Mouse (Mus musculus) kidney, adult 18-20 months (tissue): ENCODE data around the gene Sesn3.
"Not testable (repeated sequence)": the region's sequence is repeated elsewhere in the genome, so short reads cannot be mapped to it uniquely, and the experiment has no call there.

ENCODE experiments used
- DNase-seq: peaks from one replicate; pipeline ENCODE4 v3.0.0; 2021

Gene Sesn3

DNA sequence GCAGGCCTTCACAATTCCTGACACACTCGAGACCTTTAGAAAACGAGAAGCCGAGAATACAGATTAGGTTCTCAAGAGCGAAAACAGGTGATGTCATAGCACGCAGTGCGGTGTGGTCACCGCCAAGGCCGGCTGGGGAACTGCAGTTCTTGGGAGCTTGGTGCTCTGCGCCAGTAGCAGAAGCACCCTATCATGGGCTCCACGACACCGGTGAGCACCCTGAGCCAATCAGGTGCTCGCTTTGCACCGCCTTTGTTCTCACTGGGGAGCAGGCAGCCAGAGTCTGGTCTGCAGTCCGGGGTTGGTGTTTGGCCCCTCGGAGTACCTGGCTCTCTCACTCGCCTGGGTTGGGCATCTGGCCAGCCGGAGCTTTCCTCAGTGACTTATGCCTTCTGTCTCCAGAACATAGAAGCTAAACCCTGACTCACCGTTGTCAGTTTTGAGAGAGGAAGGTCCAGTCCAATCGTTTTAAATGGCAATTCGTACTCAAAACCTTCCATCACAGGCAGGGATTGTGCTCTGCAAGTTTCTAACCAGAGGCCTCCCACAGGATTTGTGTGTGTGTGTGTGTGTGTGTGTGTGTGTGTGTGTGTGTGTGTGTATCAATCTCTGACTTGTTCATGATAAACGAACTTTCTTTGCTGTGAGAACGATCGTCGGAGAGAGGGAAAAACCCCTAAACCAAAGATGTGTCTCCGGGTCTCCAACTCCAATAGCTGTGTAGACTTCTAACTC is at the start of gene Sesn3:
Gene Sesn3 (plus strand): TSS at position 82 of the 735 bp plus-strand sequence.
- peak; percentile 80 for DNase-seq

DNA sequence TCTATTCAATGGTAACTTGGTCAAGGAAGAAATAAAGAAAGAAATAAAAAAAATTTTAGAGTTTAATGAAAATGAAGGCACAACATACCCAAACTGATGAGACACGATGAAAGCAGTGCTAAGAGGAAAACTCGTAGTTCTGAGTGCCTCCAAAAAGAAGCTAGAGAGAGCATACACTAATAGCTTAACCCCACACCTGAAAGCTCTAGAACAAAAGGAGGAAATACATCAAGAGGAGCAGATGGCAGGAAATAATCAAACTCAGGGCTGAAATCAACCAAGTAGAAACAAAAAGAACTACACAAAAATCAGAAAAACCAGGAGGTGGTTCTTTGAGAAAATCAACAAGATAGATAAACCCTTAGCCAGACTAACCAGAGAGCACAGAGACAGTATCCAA is 47.8 kb upstream of the Sesn3 start:
- not testable (repeated sequence) for DNase-seq

DNA sequence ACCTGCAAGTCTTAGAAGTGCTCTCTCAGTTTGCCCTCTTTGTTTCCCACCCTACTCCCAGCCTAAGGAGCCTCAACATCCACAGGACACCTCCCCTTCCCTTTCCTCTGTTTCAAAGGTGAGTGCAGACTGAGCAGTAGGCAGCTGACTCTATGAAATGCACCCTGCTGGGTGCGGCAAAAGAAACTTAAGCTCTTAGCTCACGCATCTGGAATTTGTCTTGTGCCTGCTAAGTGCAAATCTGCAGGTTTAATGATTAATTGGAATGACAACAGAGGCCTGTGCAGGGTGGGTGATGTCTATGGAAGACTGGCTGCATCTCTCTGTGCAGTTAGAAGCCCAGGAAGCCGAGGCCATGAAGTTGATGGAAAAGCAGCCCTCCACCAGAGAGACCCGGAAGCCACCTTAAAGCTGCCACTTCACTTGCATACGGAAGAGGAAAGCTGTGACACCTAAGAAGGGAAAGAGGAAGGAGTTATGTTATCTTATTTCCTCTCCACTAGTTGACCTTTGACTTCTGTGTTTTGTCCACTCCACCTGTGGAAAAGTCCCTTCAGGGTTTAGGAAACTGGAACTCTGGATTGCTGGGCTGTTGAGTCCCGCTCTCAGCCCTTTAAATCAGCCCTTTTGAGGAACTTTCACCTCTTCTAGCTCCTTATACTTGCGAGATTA is 41.0 kb upstream of the Sesn3 start:
- DNase-seq: peak; percentile 31

DNA sequence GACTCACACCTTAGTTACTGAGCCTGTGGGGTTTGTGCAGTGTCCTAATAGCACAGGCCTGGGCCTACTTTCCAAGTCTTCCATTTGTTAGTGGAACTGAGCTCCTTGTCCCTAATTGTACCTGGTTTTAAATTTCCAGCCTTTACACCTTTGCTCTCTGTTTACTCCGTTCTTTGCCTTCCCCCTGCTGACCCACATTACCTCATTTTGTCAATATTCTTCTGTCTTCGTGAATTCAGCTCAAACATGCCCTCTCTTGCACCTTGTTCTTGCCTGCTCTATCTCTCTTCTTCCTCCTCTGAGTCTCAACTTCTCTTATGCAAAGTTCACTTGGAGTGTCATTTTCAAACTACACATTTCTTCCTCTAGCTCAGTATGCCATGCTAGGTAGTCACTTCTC is 39.6 kb upstream of the Sesn3 start:
- no peak for DNase-seq

DNA sequence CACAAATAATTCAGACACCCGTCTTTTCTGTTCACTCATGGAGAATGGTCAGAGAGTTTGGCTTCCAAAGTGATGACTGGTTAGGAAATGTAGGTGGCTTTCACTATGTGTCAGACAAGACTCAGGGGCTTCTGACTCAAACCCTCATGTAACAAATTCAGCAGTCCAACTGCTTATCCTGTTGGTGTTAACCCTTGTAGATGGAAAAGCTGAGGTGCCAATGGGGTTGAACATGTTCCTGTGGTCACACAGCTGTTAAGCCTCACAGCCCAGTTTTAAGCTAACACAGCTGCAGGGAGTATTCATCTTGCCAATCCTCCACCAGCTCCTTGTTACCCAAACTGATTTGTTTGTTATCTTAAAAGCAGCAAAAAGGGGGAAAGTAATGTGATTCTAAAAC is 33.9 kb upstream of the Sesn3 start:
- DNase-seq: not testable (repeated sequence)

DNA sequence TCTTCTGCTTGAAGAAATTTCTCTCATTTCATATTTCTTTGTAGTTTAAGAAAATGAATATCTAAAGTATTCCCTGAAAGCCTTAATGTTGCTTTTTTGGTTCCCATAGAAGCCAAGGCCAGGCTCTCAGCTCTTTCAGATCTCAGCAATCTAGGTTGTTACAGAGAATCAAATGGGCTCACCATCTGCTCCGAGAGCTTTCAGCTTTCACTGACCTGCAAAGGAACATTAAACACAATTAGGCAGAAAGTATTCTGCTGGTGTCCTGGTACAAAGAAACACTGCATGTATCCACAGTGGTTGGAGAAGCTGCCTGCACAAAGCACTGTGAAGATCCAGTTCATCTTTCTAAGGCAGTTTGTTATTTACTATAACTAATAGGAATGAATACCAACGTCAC is 32.6 kb upstream of the Sesn3 start:
- DNase-seq: no peak

DNA sequence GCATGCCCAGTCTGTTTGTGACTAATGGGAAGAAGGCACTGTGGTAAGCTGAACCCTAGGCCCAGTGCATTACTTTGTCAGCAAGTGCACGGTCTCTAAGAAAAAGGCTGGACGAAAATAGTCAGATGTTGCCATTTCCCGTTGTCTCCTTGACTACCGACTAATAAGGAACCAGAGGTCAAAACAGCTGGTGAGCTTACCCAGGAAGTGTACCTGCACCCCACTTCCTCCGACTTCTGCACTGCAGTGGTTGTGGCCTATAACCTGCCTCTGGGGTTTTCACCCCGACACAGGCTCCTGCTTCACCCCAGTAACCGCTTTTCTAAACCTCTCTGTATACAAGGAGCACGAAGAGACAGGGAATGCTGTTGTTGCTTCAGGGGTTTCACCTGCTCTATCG is 30.3 kb upstream of the Sesn3 start:
- no peak for DNase-seq

DNA sequence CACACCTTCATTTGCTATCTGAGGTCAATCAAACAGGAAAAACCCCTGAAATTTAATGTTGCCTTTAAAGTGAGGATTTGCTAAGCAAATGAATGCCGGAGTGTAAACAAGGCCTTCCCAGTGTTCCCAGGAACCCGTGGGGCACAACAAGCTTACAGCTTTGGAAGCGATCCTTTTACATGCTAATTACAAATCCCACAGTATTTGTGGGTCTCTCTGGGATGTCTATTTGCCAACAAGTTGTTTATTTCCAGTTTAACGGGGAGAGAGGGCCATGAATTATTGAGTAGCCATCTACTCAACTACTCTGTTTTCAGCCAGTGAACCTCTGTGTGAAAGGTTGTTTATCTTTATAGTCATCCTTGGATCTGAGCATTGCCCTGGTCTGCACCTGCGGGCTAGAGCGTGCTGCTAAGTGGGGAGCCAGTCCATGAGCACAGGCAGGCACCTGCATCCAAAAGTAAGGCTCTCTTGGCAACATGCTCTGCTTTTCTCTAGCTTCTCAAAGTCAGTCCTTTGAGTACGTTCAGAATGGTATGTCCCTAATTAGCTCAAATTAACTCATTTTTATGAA is 29.8 kb upstream of the Sesn3 start:
- no peak for DNase-seq

DNA sequence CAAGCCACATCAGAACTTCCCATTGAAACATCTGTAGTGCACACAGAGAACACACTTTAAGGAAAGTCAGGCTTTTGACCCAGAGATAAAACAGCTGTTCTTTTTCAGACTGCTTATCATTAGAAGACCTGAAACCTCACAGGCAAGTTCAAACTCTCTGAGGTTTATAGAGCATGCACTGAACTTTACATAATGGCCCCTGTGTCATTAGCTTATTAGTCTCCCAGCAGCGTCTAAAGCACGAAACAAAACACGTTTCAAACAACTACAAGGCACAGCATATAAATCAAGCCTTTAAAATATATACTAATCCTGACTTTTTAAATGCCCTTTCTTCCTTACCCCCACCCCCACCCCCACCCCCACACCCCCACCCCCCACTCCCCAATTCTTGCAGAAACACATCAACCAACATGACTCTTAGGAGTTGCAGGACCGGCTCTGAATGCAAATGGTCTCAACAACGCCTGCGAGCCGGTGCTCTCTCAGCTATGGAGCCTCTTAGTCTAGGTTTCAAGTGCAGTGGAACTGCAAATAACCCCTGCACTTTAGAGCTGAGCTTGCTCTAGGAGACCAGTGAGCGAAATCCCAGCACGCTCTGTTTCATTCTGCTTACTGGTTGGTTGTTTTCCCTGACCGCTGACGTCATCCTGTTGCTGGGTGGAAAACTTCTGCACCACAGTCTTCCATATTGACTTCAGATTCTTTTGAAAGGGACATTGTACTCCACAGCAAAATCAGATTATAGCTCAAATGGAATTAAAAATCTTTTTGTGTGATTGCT is 28.7 kb upstream of the Sesn3 start:
- DNase-seq: peak; percentile 25

DNA sequence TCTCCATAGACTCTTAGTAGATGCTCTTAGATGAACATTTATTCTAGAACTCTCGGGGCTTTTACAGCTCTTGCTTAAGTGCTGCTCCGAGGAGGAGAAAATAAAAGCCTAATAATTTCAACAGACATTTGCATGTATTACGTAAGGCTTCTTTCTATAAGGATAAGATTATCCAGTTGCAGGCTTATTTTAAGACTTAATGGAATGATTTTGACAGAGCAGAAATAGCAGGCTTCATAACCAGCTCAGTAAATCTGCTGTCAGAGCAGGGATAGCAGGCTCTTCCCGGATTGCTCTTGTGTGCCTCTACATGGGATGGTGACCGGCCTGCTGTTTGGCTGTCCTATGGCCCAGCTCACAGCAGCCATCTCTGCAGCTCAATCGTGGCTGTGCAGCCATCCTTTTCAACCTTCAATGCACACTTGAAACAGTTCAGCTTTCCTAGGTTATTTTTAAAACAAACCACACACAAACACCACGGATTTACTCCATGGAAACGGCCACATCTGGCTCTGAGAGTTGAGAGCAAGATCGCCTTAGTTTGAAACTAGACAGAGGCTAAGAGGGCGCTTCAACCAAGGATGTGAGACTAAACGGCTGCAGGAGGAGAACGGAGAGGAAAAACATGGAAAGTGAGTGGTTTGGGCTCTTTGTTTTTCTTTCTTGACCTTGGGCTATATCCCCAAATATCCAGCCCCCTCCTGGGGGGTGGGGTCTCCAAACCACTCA is 27.2 kb upstream of the Sesn3 start:
- DNase-seq: no peak

DNA sequence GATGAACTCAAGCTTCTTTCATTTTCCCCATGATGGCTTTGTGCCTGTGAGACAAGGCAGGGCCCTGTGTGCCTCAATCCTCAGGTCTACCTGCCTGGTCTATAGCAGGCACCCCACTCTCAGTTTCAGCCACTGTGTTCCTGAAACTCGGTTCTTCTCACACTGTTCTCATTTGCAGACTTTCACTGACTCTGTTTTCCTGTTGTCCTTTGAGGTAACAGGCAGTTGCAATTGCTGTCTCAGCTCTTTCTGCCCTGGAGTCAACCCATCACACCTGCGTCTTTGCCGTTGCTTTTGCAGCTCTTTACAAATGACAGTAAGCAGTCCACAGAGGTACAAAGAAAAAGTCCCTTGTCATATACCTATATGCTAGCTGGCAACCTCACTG is 26.7 kb upstream of the Sesn3 start:
- DNase-seq: no peak

DNA sequence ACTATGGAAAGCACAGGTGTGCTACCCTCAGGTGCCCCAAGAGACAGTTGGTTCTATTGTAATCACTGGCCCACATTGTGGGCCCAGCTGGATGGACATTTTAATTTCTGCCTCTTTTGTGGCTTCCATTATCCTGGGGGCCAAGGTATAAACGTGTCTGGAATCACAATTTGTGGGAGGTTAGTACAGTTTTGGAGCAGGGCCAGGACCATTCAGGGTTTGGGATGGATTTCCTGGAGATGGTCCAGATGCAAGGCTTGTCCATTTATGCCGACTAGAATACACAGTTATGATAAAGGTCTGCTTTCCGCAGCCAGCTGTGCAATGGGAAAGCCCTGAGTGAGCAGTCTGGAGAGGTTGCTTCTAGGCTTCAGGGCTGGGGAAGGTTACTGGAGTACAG is 13.7 kb upstream of the Sesn3 start:
- DNase-seq: no peak

DNA sequence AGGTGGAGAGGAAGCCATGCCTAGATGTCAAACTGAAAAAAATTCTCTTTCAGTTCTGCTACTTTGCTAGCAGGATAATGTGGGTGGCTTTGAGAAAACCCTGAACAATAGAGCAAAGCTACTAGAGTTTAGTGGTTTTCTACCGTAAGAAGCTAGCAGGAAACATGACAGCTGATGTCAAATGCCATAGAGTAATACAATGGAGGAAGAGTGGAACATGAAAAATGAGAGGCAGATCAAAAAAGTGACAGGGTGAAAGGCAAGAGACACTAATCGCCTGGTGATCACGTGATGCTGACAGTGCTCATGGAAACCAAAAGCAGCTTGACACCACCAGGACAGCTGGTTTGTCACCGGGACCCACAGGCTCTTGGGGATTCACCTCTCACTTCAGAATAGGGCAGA is 12.3 kb upstream of the Sesn3 start:
- no peak for DNase-seq

DNA sequence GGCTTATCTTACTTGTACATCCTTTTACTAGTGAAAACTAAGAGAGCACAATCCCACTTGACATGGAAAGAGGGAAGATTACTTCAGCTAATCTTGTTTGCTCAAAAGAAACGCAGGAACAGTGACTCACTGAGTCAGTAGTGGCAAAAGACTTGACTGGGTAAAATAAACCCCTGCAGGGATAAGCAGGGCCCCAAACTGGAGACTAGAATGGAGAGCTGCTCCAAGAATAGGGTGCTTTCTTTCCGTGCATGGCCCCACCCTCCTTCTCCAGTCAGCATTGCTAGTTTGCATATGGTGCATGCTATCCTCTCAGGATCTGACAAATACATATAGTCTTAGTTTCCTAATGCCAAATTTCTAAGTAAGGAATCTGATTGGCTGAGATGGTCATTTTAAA is 8.4 kb upstream of the Sesn3 start:
- no peak for DNase-seq

DNA sequence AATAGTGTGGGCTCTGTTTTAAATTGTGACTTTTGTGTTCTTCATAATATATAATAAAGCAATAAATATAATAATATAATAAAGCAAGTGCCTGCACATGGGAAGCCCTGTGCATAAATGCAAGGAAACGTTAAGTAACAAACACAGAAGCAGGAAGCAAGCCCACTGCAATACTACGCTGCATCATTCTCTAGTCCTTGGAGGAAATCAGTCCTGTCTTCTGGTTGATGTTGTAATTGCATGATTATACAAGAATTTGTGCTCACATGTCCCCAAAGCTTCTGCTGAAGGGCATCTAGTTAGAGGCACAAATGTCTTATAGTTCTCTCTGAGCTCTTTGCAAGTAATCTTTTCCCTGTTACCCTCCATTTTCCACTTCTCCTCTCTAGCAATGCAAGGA is 6.3 kb upstream of the Sesn3 start:
- no peak for DNase-seq

DNA sequence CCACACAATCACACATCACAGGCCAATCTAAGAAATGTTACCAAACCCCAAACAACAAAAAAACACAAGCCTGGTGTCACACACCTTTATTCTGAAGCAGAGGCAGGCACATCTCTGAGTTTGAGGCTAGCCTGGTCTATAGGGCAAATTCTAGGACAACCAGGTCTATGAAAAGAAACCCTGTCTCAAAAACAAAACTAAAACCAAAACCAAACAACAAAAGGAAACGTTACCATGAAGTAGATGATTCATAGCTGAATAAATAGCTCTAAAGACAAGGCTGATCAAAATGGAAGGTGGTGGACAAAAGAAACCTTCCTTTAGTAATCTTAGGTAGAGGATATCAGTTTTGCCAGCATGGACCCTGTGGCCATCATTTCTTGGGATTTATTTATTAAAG is 1.9 kb upstream of the Sesn3 start:
- DNase-seq: no peak

DNA sequence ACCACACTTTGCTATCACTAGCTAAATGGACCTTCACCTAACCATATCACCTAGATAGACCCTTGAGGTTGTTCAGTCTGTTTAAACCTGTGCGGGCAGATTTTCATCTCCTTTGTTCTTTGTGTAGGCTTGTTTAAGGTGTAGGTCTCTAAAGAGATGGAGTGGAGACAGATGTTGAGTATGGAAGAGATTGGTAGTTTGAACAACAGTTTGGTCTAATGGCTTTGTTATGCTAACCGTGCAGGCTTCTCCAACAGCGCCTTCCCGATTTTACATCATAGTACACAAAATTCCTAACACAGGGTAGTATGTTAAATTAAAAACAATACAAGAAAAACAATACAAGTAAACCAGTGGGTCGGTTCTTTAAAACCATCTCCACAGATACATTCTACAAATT is 281 bp upstream of the Sesn3 start:
- no peak for DNase-seq

DNA sequence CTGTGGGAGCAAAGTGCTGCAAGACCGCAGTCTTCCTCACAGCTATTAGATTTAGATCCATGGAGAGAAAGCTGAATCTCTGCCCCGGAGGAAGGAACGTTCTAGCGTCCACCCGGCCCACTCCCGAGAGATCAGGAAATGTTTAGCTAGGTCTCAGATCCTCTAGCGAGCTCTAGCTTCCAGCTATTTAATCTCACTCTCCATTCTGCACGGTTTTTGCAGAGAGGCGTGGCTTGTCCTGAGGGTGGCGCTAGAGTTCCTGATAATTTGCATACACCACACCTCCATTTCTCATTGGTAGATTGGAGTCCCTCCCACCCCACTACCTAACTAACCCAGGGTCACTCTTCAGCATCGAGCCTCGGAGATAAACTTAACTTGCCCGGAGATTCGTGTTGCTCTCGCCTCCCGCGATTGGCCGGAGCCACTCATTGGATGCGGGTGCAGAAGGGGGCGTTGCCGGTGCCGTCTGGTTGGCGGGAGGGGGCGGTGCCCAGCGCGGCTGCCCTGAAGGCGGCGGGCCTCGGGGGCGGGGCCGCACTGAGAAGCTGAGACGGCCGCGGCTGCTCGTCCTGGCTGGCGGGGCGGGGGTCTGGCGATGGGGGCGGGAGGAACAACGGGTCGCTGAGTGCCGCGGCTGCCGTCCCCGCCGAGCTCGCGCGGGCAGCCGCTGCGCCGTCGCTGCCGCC is 1.1 kb downstream of the Sesn3 start:
- DNase-seq: peak; percentile 96

DNA sequence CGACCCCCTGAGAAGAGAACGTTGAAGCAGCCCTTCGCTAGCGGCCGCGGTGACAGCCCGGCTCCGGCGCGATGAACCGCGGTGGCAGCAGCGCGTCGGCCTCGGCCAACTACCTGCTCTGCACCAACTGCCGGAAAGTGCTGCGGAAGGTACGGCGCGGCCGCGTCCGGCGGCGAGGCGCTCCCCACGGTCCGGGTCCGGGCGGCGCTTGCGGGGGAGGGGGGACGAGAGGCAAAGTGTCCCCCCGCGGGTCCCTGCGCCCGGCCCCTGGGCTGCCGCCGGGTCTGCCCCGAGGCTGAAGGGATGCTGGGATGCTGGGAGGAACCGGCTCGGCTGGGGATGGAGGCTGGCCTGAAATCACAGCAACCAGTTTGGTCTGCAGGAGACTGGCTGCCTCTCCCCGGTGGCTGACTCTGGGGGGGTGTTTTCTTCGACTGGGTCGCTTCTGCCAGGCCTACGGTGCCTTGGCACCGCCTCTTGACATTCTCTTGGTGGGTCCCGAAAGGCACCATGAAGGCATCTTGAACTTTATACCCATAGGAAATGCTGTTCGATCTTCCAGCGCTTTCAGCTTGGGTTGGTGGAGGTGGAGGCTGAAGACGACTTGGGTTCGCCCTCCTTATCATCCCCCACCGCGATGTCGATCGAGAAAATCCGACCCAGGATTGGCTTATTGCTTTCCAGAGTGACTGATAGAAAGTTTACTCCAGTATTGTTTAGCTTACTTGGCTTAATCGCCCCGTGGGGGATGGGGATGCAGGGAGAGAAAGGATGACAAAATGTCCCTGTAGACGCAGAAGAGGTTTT is 1.8 kb downstream of the Sesn3 start:
- DNase-seq: no peak

DNA sequence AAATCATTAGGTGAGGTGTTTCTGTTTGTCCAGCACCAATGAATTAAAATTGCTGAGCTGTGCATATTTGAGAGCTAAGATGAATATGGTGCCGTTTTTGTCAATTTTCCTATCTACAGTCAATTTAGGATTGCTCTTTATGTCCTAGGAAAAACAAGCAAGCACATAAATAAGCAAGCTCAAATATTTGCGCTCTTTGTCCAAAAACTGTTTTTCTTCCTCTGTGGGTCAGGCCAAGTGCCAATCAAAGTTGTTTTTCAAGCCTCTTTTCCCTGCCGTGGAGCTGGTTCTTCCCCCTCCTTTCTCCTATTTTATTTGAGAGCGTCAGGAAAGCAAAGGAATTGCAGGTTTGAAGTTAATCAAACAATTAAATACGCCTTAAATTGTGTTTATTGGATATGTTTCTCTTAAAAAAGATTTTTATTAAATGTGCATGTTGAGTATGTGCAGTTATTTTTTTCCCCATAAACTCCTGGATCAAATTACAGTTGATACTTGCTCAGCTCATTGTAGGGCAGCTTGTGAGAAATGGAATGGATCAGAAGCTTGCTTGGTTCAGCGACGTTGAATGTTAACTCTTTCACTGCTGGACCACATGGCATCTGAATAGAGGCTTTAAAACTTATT is 2.6 kb downstream of the Sesn3 start:
- DNase-seq: no peak

DNA sequence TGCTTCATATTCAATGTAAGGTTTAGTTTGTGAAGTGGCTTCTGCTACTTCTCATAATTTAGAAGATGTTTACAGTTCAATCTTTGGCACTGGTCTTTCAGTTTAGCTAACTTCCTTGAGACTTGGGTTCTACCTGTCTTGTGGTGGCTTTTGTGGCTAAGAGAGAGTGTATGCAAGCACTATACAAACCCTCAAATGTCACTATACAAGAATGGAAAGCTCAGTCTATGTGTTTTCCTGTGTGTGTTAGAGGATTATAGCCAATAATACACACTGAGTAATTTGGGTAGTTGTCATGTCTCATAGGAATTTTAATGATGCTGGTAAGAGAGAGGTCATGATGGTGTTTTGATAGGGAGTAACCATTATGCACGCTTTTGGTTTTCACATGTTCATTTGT is 5.8 kb downstream of the Sesn3 start:
- no peak for DNase-seq
